Mouse (Mus musculus): Measurements from ENCODE around the gene Tead2.
A peak's percentile ranks its signal among the peaks of the same experiment; 100 is the strongest.

Gene Tead2

DNA sequence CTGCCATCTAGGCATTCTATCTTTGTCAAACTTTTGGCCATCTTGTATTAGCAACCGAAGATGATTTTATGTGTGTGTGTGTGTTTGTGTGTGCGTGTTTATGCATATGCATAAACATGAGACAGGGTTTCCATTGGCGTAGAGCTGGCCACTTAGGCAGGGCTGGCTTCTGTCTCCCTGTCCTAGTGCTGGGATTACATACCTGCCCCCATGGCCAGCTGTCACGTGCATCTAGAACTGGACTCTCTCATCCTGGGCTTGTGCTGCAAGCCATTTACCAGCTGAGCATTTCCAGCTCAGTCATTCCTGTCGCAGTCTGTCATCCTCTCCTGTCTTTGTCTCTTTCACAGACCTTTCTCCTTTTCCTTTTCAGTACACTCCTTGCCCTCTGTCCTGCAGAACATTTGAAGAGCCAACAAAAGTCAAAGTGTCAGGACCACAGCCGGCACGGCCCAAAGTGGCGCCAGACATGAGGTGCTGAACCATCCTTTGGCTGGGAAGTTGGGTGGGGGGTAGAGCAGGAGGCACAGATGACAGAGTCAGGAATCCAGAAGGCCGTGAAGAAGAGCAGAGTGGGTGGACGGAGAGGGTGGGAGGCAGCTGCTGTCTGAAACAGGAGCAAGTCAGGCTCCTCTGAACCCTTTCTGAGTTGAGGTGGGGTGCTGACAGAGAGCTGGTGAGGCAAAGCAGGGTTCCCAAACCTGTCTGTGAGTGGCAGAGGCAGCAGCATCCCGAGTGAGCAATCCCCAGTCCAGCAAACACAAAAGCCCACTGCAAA is 41.7 kb downstream of the Tead2 start:
- peak in 1 of 2 experiments; percentile 57 for DNase-seq (ENCODE audit: low spot score in 2 of 2)

DNA sequence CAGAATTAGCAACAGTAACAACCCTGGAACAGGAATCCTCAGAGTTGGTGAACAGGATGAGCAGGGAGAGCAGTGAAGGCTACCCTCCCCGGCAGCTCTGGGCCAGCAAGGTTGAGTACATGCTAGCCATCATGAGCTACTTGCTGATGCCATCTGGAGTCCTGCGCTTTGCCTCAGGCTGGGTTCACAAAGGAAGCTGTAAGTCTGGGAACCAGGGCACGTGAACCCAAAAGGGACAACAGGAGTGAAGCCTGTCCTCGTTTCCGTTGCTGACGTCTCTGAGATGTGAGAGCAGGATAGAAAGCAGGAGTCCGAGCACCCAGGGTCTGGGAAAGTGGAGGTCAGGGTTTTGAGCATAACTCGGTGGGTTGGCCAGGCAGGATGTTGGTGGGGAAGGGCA is 43.7 kb downstream of the Tead2 start:
- DNase-seq (ENCODE audit: low spot score in 2 of 2) = no peak

DNA sequence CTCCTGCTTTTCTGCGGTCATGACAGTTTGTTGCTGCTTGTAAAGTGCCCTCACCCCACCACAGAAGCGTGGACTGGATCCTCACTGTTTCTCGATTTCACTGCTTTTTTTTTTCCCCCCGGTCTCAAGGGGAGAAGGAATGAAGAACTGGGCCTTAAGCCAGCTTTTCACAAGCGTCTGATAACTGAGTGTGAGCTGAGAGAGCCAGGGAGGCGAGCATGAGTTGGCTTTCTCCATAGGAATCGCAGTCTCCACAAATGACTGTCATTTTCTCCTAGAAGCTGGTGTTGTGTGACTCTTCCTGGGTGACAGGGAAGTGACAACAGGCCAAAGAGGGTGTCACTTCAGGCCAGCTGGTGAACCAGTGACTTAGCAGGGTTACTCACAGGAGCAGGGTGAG is 46.7 kb downstream of the Tead2 start:
- DNase-seq (ENCODE audit: low spot score in 2 of 2) = no peak

DNA sequence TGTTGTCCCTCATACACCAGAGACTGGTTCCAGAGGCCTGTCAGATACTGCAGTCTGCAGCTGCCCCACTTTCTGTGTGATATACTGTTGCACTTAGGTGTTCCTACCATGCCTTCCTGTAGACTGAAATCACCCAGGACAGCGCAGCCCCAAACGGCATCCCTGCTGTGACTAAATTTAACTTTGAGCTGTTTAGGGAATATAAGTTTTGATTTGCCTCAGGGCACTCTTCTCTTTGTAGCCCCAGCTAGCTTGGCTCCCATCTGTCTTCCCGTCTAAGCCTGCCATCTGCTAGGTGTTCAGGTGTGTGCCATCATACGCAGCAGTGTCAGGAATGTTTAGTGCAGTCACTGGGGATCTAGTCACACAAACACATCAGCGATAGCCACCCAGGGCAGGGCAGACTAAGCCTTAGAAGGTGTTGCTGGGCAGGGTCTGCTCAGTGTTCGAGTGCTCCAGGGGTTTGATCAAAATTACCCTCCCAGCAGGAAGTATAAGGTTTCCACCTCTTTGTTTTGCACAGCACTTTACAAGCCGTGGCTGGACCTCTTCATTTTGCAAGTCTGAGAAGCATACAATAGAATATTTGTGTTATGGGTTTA is 47.6 kb downstream of the Tead2 start:
- DNase-seq (ENCODE audit: low spot score in 2 of 2) = no peak

DNA sequence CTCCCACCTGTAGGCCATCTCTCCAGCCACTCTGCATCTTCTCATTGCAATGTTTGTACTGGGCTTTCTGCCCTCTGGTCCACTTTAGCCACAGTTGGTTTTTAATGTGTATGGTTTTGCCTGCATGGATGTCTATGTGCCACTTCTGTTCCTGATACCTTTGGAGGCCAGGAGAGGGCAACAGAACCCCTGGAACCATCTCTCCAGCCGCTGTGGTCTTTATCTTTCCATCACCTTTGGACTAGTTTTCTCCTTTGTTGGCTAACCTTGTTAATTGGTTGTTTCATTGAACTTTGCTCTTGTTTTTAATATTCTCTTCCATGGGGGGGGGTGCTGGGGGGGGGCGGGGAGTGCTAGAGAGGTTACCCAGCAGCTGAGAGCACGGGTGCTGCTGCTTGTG is 48.8 kb downstream of the Tead2 start:
- DNase-seq (ENCODE audit: low spot score in 2 of 2) = no peak

DNA sequence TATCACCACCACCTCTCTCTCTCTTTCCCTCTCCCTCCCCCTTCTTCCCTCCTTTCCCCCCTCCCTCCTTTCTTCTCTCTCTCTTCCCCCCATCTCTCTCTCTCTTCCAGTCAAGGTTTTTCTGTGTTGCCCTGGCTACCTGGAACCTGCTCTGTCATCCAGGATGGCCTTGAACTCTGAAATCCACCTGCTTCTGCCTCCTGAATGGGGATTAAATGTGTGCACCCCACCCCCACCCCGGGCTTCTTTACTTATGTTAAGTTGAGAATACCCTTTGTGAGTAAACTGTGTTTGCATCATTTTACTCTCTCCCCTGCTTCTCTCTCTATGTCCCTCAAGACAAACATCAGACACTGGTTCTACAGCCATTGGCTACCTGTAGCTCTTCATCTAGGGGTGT is 50.0 kb downstream of the Tead2 start:
- DNase-seq (ENCODE audit: low spot score in 2 of 2) = no peak

DNA sequence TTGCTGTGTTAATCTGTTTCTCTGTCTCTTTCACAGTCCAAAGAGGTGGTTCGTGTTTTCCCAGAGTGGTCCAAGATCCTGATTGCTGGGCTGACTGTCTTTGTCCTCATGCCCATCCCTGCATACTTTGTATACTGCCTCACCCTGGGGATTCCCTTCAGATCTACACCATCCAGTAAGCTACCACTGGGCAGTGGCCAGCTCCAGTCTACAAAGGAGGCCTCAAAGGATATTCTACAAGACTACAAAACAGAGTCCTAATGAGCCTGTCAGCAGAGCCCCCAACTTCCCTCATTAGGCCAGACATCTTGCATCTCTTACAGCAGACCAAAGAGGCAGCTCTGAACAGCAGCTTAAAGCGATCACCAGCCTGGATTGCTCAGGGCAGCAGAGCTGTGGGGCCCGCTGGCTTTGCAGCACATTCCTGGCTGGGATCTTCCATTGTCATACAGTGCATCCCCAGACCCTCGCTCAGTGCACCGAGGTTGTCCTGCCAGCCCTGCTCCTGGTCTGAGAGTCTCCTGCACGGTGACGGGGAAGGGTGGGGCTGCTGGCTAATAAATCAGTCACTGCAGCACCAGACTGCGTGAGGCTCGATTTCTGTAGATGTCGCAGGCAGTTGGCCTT is 57.3 kb downstream of the Tead2 start:
- DNase-seq (ENCODE audit: low spot score in 2 of 2) = no peak

DNA sequence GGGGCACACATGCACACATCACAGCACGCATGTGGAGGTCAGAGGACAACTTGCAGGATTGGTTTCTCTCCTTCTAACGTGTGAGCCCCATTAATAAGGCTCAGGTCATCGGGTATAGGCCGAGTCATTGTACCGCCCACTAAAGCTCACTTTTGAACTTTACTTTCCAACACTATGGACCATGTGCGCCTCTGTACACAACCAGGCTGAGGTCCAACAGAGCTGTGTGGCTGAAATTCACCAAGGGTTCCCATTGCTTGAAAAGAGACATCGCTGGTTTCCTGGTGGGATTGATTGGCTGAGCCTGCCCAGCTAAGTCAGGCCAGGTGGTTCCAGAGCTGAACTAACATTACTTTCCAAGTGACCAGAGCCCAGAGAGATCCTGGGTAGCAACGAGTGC is 58.1 kb downstream of the Tead2 start:
- DNase-seq (ENCODE audit: low spot score in 2 of 2) = no peak

DNA sequence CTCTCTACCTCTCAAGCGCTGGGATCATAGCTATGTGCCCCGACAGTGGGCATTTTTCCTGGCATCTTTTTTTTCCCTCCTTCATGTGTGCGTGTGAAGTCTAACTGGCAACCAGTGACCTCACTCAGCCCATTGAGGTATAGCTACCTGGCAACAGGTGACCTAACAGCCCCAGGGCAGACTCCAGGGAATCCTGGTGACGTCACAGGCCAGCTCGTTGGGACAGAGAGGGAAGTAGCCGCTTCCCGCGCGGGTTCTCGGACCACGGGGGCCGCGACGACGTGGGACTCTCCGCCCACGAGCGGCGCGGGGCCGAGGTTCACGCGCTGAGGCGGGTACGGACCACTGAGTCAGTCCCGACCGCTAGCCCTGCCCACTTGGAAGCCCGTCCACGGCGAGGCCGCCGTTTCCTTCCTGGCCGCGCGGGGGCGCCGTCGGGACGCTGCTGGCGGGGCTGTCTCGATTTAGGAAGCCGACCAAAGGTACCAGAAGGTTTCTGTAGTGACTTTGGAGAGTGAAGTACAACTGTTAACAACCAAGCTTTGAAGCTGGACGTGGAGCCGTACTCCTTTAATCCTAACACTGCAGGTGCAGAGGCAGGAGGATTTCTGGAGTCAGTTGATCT is 61.7 kb downstream of the Tead2 start, which contains the start of gene Slc6a21:
TSS of gene Slc6a21 (plus strand) at position 378 of the 625 bp plus-strand sequence.
- peak; percentile 63 to 76 for DNase-seq (ENCODE audit: low spot score in 2 of 2)

Data from right cerebral cortex, postnatal 10 days (tissue).